Mouse (Mus musculus): ENCODE measurements around the gene 4930595M18Rik. TPM values are rescaled to one million over a fixed set of nuclear protein-coding genes. Genes with fewer than 3 reads are reported as not detected.

The 4930595M18Rik gene
- not detected for polyA plus RNA-seq (2015; fragmentation: Illumina TruSeq; extraction: RNeasy Lipid Tissue Mini Kit (QIAGEN cat#74804); ENCODE audit: low read depth, low replicate concordance)

GRCm38 (mm10) chrX:81458021-81458420 lies at the start of gene 4930595M18Rik:
Gene 4930595M18Rik, minus strand, starts transcription at chrX:81458121.

Measured in brain, adult 10 weeks (tissue).